Mouse (Mus musculus): ENCODE measurements at regions not wholly inside any gene's neighbourhood (a gene's known extent, or its start where the extent isn't known, plus 50 kb on each side); places are given as distances from the start of the nearest gene placed in this dataset.

DNA sequence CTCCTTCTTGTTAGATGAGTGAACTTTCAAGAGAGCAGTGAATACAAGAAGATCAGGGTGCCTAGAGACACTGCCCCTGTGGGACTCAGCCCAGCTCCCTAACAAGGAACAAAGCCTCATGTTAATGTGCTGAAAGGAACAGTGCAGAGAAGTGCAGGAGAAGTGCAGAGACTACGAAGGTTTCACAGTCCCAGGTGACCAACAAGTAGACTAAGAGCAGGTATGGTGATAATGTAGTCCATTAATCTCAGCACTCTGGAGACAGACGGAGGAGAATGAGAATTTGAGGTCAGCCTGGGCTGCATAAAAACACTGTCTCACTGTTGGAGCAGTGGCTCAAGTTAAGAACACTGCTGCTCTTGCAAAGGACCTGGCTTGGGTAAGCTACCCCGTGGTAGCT lies 144.1 kb downstream of the Zfp36l1 start:
- no peak for TF ChIP-seq CTCF (IDR thresholded peaks at IDR 0.05)
- no peak for TF ChIP-seq EP300 (IDR thresholded peaks at IDR 0.05; ENCODE audit: insufficient read depth, low read depth, low read length)

Data from heart, adult 2 months (tissue).